Mouse (Mus musculus) heart, embryonic 14.5 days (tissue): ENCODE results near the gene Hspa5. TPM values are rescaled to one million over a fixed set of nuclear protein-coding genes. Genes with fewer than 3 reads are reported as not detected.
"Not testable (repeated sequence)": the region's sequence is repeated elsewhere in the genome, so short reads cannot be mapped to it uniquely, and the experiment has no call there.

Experiments
- ATAC-seq: fragments of 200-750 bp; cut with Nextera tagmentation; 2 replicates; pipeline ENCODE4 v1.8.0; 2017; ENCODE audit warnings: low read depth, moderate TSS enrichment; ENCODE audit not compliant: insufficient number of reproducible peaks, insufficient read depth, low FRiP score
- H3K27ac ChIP-seq, 2 experiments: fragments of 200-500 bp in 1 of 2; fragments of 300-500 bp in 1 of 2; sonication (generic) in 1 of 2; replicated peaks in 1 of 2; 2 replicates each; pipeline ENCODE4 v1.5.1; 2012 to 2014; ENCODE audit warnings: low read depth in 2 of 2, low read length in 2 of 2, control low read depth in 1 of 2, mild to moderate bottlenecking in 1 of 2, mixed read lengths in 1 of 2; ENCODE audit not compliant: control insufficient read depth in 1 of 2, insufficient read depth in 1 of 2
- H3K27me3 ChIP-seq: fragments of 300-500 bp; sonication (generic); 2 replicates; pipeline ENCODE4 v1.6.1; 2014; ENCODE audit warnings: mild to moderate bottlenecking, low read length, control low read depth; ENCODE audit not compliant: control insufficient read depth, insufficient read depth
- H3K36me3 ChIP-seq: fragments of 300-500 bp; sonication (generic); 2 replicates; pipeline ENCODE4 v1.6.1; 2014; ENCODE audit warnings: mild to moderate bottlenecking, control low read depth, low read length, mixed read lengths; ENCODE audit not compliant: control insufficient read depth, insufficient read depth
- H3K4me1 ChIP-seq, 2 experiments: fragments of 200-500 bp in 1 of 2; fragments of 300-500 bp in 1 of 2; sonication (generic) in 1 of 2; 2 replicates each; pipeline ENCODE4 v1.6.1; 2012 to 2014; ENCODE audit warnings: low read length in 2 of 2, control low read depth in 1 of 2, mixed read lengths in 1 of 2; ENCODE audit not compliant: control insufficient read depth in 2 of 2, insufficient read depth in 2 of 2
- H3K4me2 ChIP-seq: fragments of 300-500 bp; sonication (generic); 2 replicates; pipeline ENCODE4 v1.6.1; 2014; ENCODE audit warnings: mild to moderate bottlenecking, low read length
- H3K4me3 ChIP-seq, 2 experiments: fragments of 200-500 bp in 1 of 2; fragments of 300-500 bp in 1 of 2; sonication (generic) in 1 of 2; 2 replicates each; pipeline ENCODE4 v1.5.1; 2012 to 2014; ENCODE audit warnings: low read length in 2 of 2, mild to moderate bottlenecking in 2 of 2, control low read depth in 1 of 2, low read depth in 1 of 2, moderate library complexity in 1 of 2; ENCODE audit not compliant: control insufficient read depth in 1 of 2, insufficient read depth in 1 of 2
- H3K9ac ChIP-seq: fragments of 300-500 bp; sonication (generic); 2 replicates; pipeline ENCODE4 v1.6.1; 2014; ENCODE audit warnings: mild to moderate bottlenecking, low read length
- H3K9me3 ChIP-seq: fragments of 300-500 bp; sonication (generic); 2 replicates; pipeline ENCODE4 v1.6.1; 2016; ENCODE audit warnings: low read length, control low read depth; ENCODE audit not compliant: control insufficient read depth
- WGBS: fragments of 180-500 bp; shearing (Covaris S2); extraction: QIAGEN DNeasy Blood & Tissue Kit; methylation state at CpG from one replicate; pipeline ENCODE4 v1.1.7; 2014; 5-methylcytosine and 5-hydroxymethylcytosine counted together
- polyA plus RNA-seq: library from polyadenylated mRNA; unstranded; fragments of >200 nt; fragmentation: Nextera tagmentation; extraction: Ambion mirVana; gene quantifications from 2 replicates; pipeline ENCODE4 v1.2.1, GENCODE M21; 2014

The Hspa5 gene
- polyA plus RNA-seq, 1 experiment from 2014 or later: 545 TPM

GRCm38 (mm10) chr2:34784085-34784484, 12.3 kb downstream of the Hspa5 start:
- Histone ChIP-seq H3K36me3 (peaks cover 52% of the 10 kb centered on the region), H3K9ac (no peak overlapping the region), H3K4me3 (no peak overlapping the region), H3K27me3 (no peaks in the 10 kb centered on the region), H3K4me1 (peaks cover 4 to 8% of the 10 kb centered on the region in 2 experiments; a peak in 1 of 4 replicates), H3K27ac (peak overlapping the region in 1 of 2 experiments; percentile 24; a peak in 1 of 4 replicates), H3K4me2 (no peak overlapping the region), H3K9me3 (no peaks in the 10 kb centered on the region)
- WGBS: 74% methylated on average over 2 of the region's 2 CpGs
- ATAC-seq: no peak

- 87% methylated on average over 8 of the region's 8 CpGs for WGBS
- Histone ChIP-seq H3K4me2 (no peak overlapping the region), H3K36me3 (peaks cover 38% of the 10 kb centered on the region), H3K4me3 (no peak overlapping the region), H3K27me3 (no peaks in the 10 kb centered on the region), H3K9ac (no peak overlapping the region), H3K27ac (no peak overlapping the region), H3K4me1 (peaks cover 0 to 4% of the 10 kb centered on the region in 2 experiments; a peak in 1 of 4 replicates), H3K9me3 (no peaks in the 10 kb centered on the region)
- no peak for ATAC-seq
Observed at GRCm38 (mm10) chr2:34790282-34790681, 18.5 kb downstream of the Hspa5 start.

GRCm38 (mm10) chr2:34792543-34792942, 20.8 kb downstream of the Hspa5 start:
- not testable (repeated sequence) for ATAC-seq
- peaks cover 42% of the 10 kb centered on the region for H3K36me3 ChIP-seq

GRCm38 (mm10) chr2:34794511-34794910, 22.7 kb downstream of the Hspa5 start:
- peaks cover 2 to 4% of the 10 kb centered on the region in 2 experiments; a peak in 3 of 4 replicates for H3K4me1 ChIP-seq
- H3K27me3 ChIP-seq: no peaks in the 10 kb centered on the region
- H3K9ac ChIP-seq: no peak overlapping the region
- H3K4me2 ChIP-seq: no peak overlapping the region
- peaks cover 42% of the 10 kb centered on the region for H3K36me3 ChIP-seq
- 88% methylated on average over 2 of the region's 2 CpGs for WGBS
- H3K9me3 ChIP-seq: no peaks in the 10 kb centered on the region
- H3K27ac ChIP-seq: no peak overlapping the region
- ATAC-seq: no peak
- no peak overlapping the region for H3K4me3 ChIP-seq

More at GRCm38 (mm10) chr2:34792543-34792942, 20.8 kb downstream of the Hspa5 start:
- not testable (repeated sequence) for H3K9me3 ChIP-seq, H3K9ac ChIP-seq, H3K27me3 ChIP-seq, H3K4me1 ChIP-seq, H3K27ac ChIP-seq, H3K4me3 ChIP-seq, H3K4me2 ChIP-seq
- WGBS: 92% methylated on average over 2 of the region's 2 CpGs

GRCm38 (mm10) chr2:34795426-34795825, 23.7 kb downstream of the Hspa5 start:
- Histone ChIP-seq H3K4me2 (no peak overlapping the region), H3K36me3 (peaks cover 37% of the 10 kb centered on the region), H3K9me3 (no peaks in the 10 kb centered on the region), H3K9ac (no peak overlapping the region), H3K27me3 (no peaks in the 10 kb centered on the region), H3K4me1 (peaks cover 5 to 9% of the 10 kb centered on the region in 2 experiments), H3K27ac (no peak overlapping the region), H3K4me3 (no peak overlapping the region)
- 82% methylated on average over 7 of the region's 7 CpGs for WGBS
- ATAC-seq: no peak

GRCm38 (mm10) chr2:34799357-34800256, 27.8 kb downstream of the Hspa5 start, which contains the start of gene Rabepk:
Gene Rabepk (minus strand): TSS chr2:34799912.
- Histone ChIP-seq H3K9ac (peak within 1 kb of the TSS; percentile 83), H3K4me3 (peak within 1 kb of the TSS; percentile 80 to 90), H3K27me3 (no peaks in the 10 kb centered on the region), H3K9me3 (no peaks in the 10 kb centered on the region), H3K4me1 (peaks cover 8 to 25% of the 10 kb centered on the region in 2 experiments), H3K36me3 (peaks cover 30% of the 10 kb centered on the region), H3K27ac (peak within 1 kb of the TSS; percentile 61 to 80), H3K4me2 (peak within 1 kb of the TSS; percentile 86)
- WGBS: 3% methylated on average over 44 of the region's 44 CpGs
- ATAC-seq: peak; percentile 57

- no peak for ATAC-seq
- H3K4me3 ChIP-seq: peak overlapping the region in 1 of 2 experiments; percentile 80; a peak in 2 of 4 replicates
- peaks cover 8 to 29% of the 10 kb centered on the region in 2 experiments for H3K4me1 ChIP-seq
- H3K27me3 ChIP-seq: no peaks in the 10 kb centered on the region
- peaks cover 30% of the 10 kb centered on the region for H3K36me3 ChIP-seq
- peak overlapping the region; percentile 83 for H3K9ac ChIP-seq
- no peaks in the 10 kb centered on the region for H3K9me3 ChIP-seq
- H3K27ac ChIP-seq: peak overlapping the region in 1 of 2 experiments; percentile 61; a peak in 2 of 4 replicates
- H3K4me2 ChIP-seq: peak overlapping the region; percentile 86
- WGBS: 67% methylated on average over 7 of the region's 7 CpGs
Observed at GRCm38 (mm10) chr2:34800371-34800770, 28.6 kb downstream of the Hspa5 start.
